Mouse (Mus musculus): ENCODE measurements around the gene Tspan33.

- peak; percentile 5; the same call in 1 of the 2 replicates for TF ChIP-seq CTCF (IDR thresholded peaks at IDR 0.05; ENCODE audit: low read depth)
- no peak for TF ChIP-seq EP300 (IDR thresholded peaks at IDR 0.05; ENCODE audit: low read depth)
Measured at GRCm38 (mm10) chr6:29694375-29695289, 610 bp downstream of the Tspan33 start.

Data from liver, embryonic 14.5 days (tissue).